Mouse (Mus musculus): ENCODE data around the gene Tbc1d8b.

The Tbc1d8b gene

GRCm38 (mm10) chrX:139780988-139781387, 96.2 kb downstream of the Tbc1d8b start:
- no peak for DNase-seq

DNA sequence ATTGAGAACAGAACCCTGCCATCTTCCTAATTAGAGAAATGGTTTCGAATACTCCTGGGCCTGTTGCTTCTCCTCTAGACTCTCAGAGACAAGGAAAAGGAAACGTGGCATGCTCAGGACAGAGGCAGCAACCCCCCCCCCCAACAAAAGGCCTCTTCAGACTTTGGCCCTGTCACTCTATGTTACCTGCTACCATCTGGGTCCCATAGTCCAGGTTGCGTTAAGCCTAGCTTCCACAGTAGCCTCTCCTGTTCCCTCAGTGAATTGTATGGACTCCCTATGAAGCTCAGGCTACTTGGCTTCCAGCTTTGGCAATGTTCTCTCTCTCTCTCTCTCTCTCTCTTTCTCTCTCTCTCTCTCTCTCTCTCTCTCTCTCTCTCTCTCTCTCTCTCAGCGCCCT, 96.8 kb downstream of the Tbc1d8b start:
- no peak for DNase-seq

- no peak for DNase-seq
Observed at GRCm38 (mm10) chrX:139782278-139783044, 97.7 kb downstream of the Tbc1d8b start, which contains the start of gene Ripply1. Ripply1 (minus strand) TSS chrX:139782353.

DNA sequence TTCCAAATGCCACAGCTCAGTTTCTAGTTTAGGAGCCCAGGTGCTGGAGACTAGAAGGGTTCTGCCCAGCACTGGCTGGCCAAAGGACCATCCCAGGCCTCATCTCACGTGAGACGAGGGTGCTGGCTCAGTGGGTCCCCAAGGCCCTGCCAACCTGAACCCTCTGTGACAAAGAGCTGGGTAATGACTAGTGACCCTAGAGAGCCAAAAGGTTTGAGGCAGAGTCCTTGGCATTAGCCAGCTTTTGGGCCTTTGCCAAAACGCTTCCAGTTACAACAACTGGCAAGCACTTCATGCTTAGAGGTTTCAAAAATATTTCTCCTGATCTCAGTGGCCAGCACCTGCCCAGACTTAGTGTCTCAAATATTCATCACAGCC, 98.2 kb downstream of the Tbc1d8b start:
- DNase-seq = no peak

- no peak for DNase-seq
Observed at GRCm38 (mm10) chrX:139785764-139786163, 101.0 kb downstream of the Tbc1d8b start.

DNA sequence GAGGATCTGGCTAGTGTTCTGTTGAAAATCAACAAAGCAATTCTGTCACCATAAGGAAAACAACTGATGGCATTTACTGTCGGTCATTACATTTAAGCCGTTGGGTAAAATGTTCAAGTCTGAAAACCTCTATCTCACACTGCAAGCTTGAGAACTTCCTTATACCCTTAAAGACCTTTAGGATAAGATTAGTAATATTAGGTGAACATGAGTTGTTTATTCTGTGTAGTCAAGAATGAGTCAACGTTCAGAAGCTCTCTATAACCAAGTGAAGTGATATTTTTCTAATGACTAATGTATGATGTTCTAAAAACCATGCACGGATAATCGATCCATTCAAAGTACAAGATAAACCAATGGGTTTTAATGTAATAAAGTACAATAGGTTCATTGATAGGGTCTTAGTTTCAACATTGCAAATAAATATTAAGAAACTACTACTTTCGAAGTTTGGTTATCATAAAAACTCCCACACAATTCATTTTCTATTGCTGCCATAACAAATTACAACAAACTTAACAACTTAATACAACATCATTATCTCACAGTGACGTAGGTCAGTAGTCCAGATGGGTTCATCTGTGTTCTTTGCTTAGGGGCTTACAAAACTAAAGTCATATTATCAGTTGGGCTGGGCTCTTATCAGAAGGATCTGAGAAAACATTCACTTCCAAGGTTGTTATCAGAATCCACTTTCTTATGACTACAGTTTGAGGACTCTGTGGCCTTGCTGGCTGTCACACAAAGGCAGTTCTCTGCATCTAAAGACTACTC, 109.5 kb downstream of the Tbc1d8b start:
- no peak for DNase-seq

DNA sequence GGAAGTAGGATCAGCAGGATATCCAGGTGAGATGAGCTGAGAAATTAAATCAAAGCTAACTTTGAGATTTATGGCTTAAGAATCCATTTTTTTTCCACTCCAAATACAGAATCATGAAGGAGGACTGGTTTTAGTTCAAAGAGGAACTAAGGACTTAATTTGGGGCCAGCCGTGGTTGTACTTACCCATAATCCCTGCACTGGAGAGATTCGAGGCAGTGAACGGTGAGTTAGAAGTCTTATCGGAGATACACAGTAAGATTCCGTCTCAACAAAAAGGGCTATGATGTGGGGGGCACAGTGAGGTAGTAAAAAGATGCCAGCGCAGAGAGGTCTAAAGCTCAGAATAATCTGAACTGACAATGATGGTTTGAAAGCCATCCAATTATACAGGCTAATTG, 111.2 kb downstream of the Tbc1d8b start:
- no peak for DNase-seq

DNA sequence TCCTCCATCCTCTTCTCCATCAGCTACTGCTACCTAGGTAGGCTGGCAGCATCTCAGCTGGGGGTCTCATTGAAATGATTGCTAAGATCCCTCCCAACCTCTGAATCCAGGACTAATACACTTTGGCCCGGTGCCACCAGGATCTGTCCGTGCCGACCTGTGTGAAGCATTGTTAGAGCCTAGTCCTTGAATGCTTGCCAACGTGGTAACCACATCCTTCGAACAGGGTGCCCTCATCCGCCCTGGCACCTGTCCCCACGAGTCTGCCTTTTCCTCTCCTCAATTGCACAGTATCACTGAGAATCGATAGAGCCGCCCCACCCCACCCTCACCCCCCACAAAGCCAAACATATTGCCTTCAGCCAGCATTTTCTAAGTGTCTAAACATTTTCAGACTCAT, 113.1 kb downstream of the Tbc1d8b start:
- peak in 1 of 2 experiments; percentile 3 for DNase-seq

DNA sequence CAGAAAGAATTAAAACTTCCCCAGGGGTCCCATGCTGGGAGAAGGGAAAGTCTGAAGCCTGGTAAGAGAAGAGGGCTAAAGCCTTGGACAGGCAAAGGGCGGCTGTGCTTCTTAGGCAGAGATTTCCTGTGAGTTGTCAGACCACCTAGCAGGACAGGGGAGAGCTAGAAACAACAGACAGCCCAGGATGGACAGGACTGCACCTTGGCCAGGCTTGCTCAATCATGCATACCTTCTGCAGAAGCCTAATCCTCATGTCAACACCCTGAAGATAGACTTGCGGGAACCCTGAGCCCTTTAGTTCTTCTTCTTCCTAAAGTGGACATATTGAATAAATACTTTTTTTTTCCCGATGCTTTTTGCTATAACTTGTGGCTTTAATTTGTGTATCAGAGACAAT, 115.2 kb downstream of the Tbc1d8b start:
- DNase-seq = no peak

GRCm38 (mm10) chrX:139800406-139800878, 115.6 kb downstream of the Tbc1d8b start, which contains the start of gene Cldn2:
Cldn2 (plus strand) TSS chrX:139800828.
- no peak for DNase-seq
